Mouse (Mus musculus): ENCODE data around the gene Tbc1d16. TPM values are rescaled to one million over a fixed set of nuclear protein-coding genes. Genes with fewer than 3 reads are reported as not detected.
"Not testable (repeated sequence)": the region's sequence is repeated elsewhere in the genome, so short reads cannot be mapped to it uniquely, and the experiment has no call there.

Tbc1d16 gene
- 69.8 and 99.3 TPM in 2 replicates for polyA plus RNA-seq (2012; rRNA removed)

- DNase-seq (ENCODE audit: low read depth), result peak; percentile 88
- TF ChIP-seq CTCF (IDR thresholded peaks at IDR 0.05; ENCODE audit: borderline replicate concordance, extremely low read depth, insufficient read depth, insufficient read length), result no peak
- TF ChIP-seq POLR2A (IDR thresholded peaks at IDR 0.05; ENCODE audit: borderline replicate concordance, extremely low read depth, insufficient read depth, insufficient read length, poor library complexity, severe bottlenecking), result peak; percentile 93
Observed at GRCm38 (mm10) chr11:119228091-119228781, at the start of gene Tbc1d16, which contains the start of gene Ccdc40. TSS of gene Tbc1d16 (minus strand) at chr11:119228499. TSS of gene Ccdc40 (plus strand) at chr11:119228572.

- DNase-seq (ENCODE audit: low read depth), result no peak
- peak; percentile 32 for TF ChIP-seq CTCF (IDR thresholded peaks at IDR 0.05; ENCODE audit: borderline replicate concordance, extremely low read depth, insufficient read depth, insufficient read length)
- no peak for TF ChIP-seq POLR2A (IDR thresholded peaks at IDR 0.05; ENCODE audit: borderline replicate concordance, extremely low read depth, insufficient read depth, insufficient read length, poor library complexity, severe bottlenecking)
Observed at GRCm38 (mm10) chr11:119273186-119273930, 45.1 kb upstream of the Tbc1d16 start.

- peak; percentile 34; the same call in 1 of the 2 replicates for TF ChIP-seq CTCF (IDR thresholded peaks at IDR 0.05; ENCODE audit: borderline replicate concordance, extremely low read depth, insufficient read depth, insufficient read length)
- DNase-seq (ENCODE audit: low read depth), result not testable (repeated sequence)
Observed at GRCm38 (mm10) chr11:119272492-119272891, 44.2 kb upstream of the Tbc1d16 start.

GRCm38 (mm10) chr11:119268557-119269195 lies 40.4 kb upstream of the Tbc1d16 start:
- TF ChIP-seq POLR2A (IDR thresholded peaks at IDR 0.05; ENCODE audit: borderline replicate concordance, extremely low read depth, insufficient read depth, insufficient read length, poor library complexity, severe bottlenecking), result no peak
- no peak for TF ChIP-seq CTCF (IDR thresholded peaks at IDR 0.05; ENCODE audit: borderline replicate concordance, extremely low read depth, insufficient read depth, insufficient read length)
- peak; percentile 57 for DNase-seq (ENCODE audit: low read depth)

GRCm38 (mm10) chr11:119267768-119268556 lies 39.7 kb upstream of the Tbc1d16 start, which contains the start of gene Gaa:
TSS of gene Gaa (plus strand) at chr11:119267887.
- TF ChIP-seq POLR2A (IDR thresholded peaks at IDR 0.05; ENCODE audit: borderline replicate concordance, extremely low read depth, insufficient read depth, insufficient read length, poor library complexity, severe bottlenecking), result peak; percentile 43; the same call in 1 of the 2 replicates
- TF ChIP-seq CTCF (IDR thresholded peaks at IDR 0.05; ENCODE audit: borderline replicate concordance, extremely low read depth, insufficient read depth, insufficient read length), result peak; percentile 98
- peak; percentile 96 for DNase-seq (ENCODE audit: low read depth)

- TF ChIP-seq POLR2A (IDR thresholded peaks at IDR 0.05; ENCODE audit: borderline replicate concordance, extremely low read depth, insufficient read depth, insufficient read length, poor library complexity, severe bottlenecking) (no peak), CTCF (IDR thresholded peaks at IDR 0.05; ENCODE audit: borderline replicate concordance, extremely low read depth, insufficient read depth, insufficient read length) (no peak)
- DNase-seq (ENCODE audit: low read depth), result peak; percentile 52
Observed at GRCm38 (mm10) chr11:119267241-119267674, 39.0 kb upstream of the Tbc1d16 start.

GRCm38 (mm10) chr11:119265811-119266210 lies 37.5 kb upstream of the Tbc1d16 start:
- TF ChIP-seq CTCF (IDR thresholded peaks at IDR 0.05; ENCODE audit: borderline replicate concordance, extremely low read depth, insufficient read depth, insufficient read length) (no peak), POLR2A (IDR thresholded peaks at IDR 0.05; ENCODE audit: borderline replicate concordance, extremely low read depth, insufficient read depth, insufficient read length, poor library complexity, severe bottlenecking) (no peak)
- no peak for DNase-seq (ENCODE audit: low read depth)

GRCm38 (mm10) chr11:119264413-119264812 lies 36.1 kb upstream of the Tbc1d16 start:
- no peak for TF ChIP-seq CTCF (IDR thresholded peaks at IDR 0.05; ENCODE audit: borderline replicate concordance, extremely low read depth, insufficient read depth, insufficient read length)
- no peak for TF ChIP-seq POLR2A (IDR thresholded peaks at IDR 0.05; ENCODE audit: borderline replicate concordance, extremely low read depth, insufficient read depth, insufficient read length, poor library complexity, severe bottlenecking)
- DNase-seq (ENCODE audit: low read depth), result no peak

- DNase-seq (ENCODE audit: low read depth), result no peak
- TF ChIP-seq CTCF (IDR thresholded peaks at IDR 0.05; ENCODE audit: borderline replicate concordance, extremely low read depth, insufficient read depth, insufficient read length), result no peak
- TF ChIP-seq POLR2A (IDR thresholded peaks at IDR 0.05; ENCODE audit: borderline replicate concordance, extremely low read depth, insufficient read depth, insufficient read length, poor library complexity, severe bottlenecking), result no peak
Observed at GRCm38 (mm10) chr11:119259977-119260376, 31.7 kb upstream of the Tbc1d16 start.

GRCm38 (mm10) chr11:119258572-119259322 lies 30.4 kb upstream of the Tbc1d16 start:
- TF ChIP-seq POLR2A (IDR thresholded peaks at IDR 0.05; ENCODE audit: borderline replicate concordance, extremely low read depth, insufficient read depth, insufficient read length, poor library complexity, severe bottlenecking), result no peak
- no peak for TF ChIP-seq CTCF (IDR thresholded peaks at IDR 0.05; ENCODE audit: borderline replicate concordance, extremely low read depth, insufficient read depth, insufficient read length)
- DNase-seq (ENCODE audit: low read depth), result peak; percentile 84
